Mouse (Mus musculus) hindbrain, embryonic 16.5 days (tissue): ENCODE data around the gene Ermn. TPM values are rescaled to one million over a fixed set of nuclear protein-coding genes. Genes with fewer than 3 reads are reported as not detected.

ENCODE experiments used
- ATAC-seq: fragments of 200-750 bp; cut with Nextera tagmentation; 2 replicates; pipeline ENCODE4 v1.8.0; 2017; ENCODE audit warnings: moderate TSS enrichment, moderate library complexity
- H3K27ac ChIP-seq: fragments of 300-500 bp; sonication (generic); 2 replicates; pipeline ENCODE4 v1.5.1; 2014; ENCODE audit warnings: low read depth, mild to moderate bottlenecking, control low read depth, low read length, moderate library complexity
- H3K27me3 ChIP-seq: fragments of 300-500 bp; sonication (generic); replicated peaks from 2 replicates; pipeline ENCODE4 v1.6.1; 2014; ENCODE audit warnings: low read length; ENCODE audit not compliant: control insufficient read depth, insufficient read depth
- H3K36me3 ChIP-seq: fragments of 300-500 bp; sonication (generic); 2 replicates; pipeline ENCODE4 v1.6.1; 2014; ENCODE audit warnings: mild to moderate bottlenecking, low read length, moderate library complexity, mixed read lengths; ENCODE audit not compliant: control insufficient read depth, insufficient read depth
- H3K4me1 ChIP-seq: fragments of 300-500 bp; sonication (generic); 2 replicates; pipeline ENCODE4 v1.6.1; 2014; ENCODE audit warnings: low read depth, low read length; ENCODE audit not compliant: control insufficient read depth, insufficient read depth
- H3K4me2 ChIP-seq: fragments of 300-500 bp; sonication (generic); 2 replicates; pipeline ENCODE4 v1.6.1; 2014; ENCODE audit warnings: mild to moderate bottlenecking, low read length, control low read depth, moderate library complexity
- H3K4me3 ChIP-seq: fragments of 300-500 bp; sonication (generic); 2 replicates; pipeline ENCODE4 v1.5.1; 2014; ENCODE audit warnings: mild to moderate bottlenecking, low read length, control low read depth, moderate library complexity
- H3K9ac ChIP-seq: fragments of 300-500 bp; sonication (generic); 2 replicates; pipeline ENCODE4 v1.6.1; 2014; ENCODE audit warnings: low read depth, mild to moderate bottlenecking, control low read depth, low read length, moderate library complexity
- H3K9me3 ChIP-seq: fragments of 300-500 bp; sonication (generic); 2 replicates; pipeline ENCODE4 v1.6.1; 2014; ENCODE audit warnings: mild to moderate bottlenecking, low read length, moderate library complexity; ENCODE audit not compliant: control insufficient read depth
- WGBS: fragments of 180-500 bp; shearing (Covaris S2); extraction: QIAGEN DNeasy Blood & Tissue Kit; methylation state at CpG from one replicate; pipeline ENCODE4 v1.1.7; 2014; 5-methylcytosine and 5-hydroxymethylcytosine counted together
- polyA plus RNA-seq: library from polyadenylated mRNA; unstranded; fragments of >200 nt; fragmentation: Nextera tagmentation; extraction: Ambion mirVana; gene quantifications from 2 replicates; pipeline ENCODE4 v1.2.1, GENCODE M21; 2015

Gene Ermn
- 0.47 and 0.49 TPM in 2 replicates for polyA plus RNA-seq

DNA sequence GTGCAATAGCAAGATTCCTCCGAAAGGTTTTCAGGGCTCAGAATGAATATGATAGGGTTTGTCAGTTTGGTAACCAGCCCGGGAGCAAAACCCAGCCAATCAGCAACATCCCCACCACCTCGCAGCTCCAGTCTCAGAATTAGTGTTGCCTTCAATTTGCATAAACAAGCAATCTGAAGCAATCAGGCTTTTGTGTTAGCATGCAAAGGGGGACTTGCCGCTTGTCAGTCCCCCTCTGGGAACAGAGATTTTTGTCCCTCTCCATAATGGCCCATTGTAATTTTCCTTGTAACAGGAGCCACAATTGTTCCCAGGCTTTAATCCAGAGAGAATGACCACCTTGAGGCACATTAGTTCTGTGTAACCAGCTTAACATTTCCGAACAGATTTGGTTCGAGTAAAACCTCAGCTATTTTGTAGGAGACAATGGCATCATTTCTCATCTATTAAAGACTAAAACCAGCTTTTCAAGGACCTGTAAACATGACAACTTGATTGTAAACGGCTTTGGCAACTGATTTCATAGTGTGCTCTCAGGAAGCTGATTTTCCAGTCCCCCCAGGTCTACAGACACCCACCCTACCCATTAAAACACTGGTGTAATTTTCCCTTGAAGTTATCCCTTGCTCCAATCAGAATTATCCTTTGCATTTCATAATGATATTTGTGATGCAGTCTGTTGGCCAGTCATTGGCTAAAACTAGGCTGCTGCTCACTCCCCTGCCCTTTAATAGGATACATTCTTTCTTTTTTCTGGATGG, at the start of gene Ermn:
Ermn (minus strand) TSS at position 44 of the 761 bp plus-strand sequence.
- WGBS, result 14% methylated on average over 7 of the region's 7 CpGs
- Histone ChIP-seq H3K27ac (no peak within 1 kb of the TSS), H3K9ac (no peak within 1 kb of the TSS), H3K27me3 (peaks cover 3% of the 10 kb centered on the region; the same call in 1 of the 2 replicates), H3K9me3 (no peaks in the 10 kb centered on the region), H3K4me2 (peak within 1 kb of the TSS; percentile 7; the same call in 1 of the 2 replicates), H3K36me3 (no peaks in the 10 kb centered on the region), H3K4me1 (no peaks in the 10 kb centered on the region; the same call in 1 of the 2 replicates), H3K4me3 (no peak within 1 kb of the TSS)
- ATAC-seq, result peak; percentile 52; the same call in 1 of the 2 replicates

- 52% methylated on average over 1 of the region's 1 CpGs for WGBS
- H3K4me3 ChIP-seq, result no peak overlapping the region
- no peak for ATAC-seq
- H3K36me3 ChIP-seq, result no peaks in the 10 kb centered on the region
- no peaks in the 10 kb centered on the region for H3K9me3 ChIP-seq
- H3K4me2 ChIP-seq, result no peak overlapping the region
- H3K4me1 ChIP-seq, result no peaks in the 10 kb centered on the region
- H3K9ac ChIP-seq, result no peak overlapping the region
- H3K27ac ChIP-seq, result no peak overlapping the region
- no peaks in the 10 kb centered on the region for H3K27me3 ChIP-seq
Observed at GRCm38 (mm10) chr2:58094818-58095217, 42.2 kb upstream of the Ermn start.

- no peaks in the 10 kb centered on the region for H3K27me3 ChIP-seq
- no peaks in the 10 kb centered on the region for H3K4me1 ChIP-seq
- no peak overlapping the region for H3K4me3 ChIP-seq
- no peak overlapping the region for H3K27ac ChIP-seq
- no peak overlapping the region for H3K9ac ChIP-seq
- H3K4me2 ChIP-seq, result no peak overlapping the region
- 89% methylated on average over 1 of the region's 1 CpGs for WGBS
- ATAC-seq, result no peak
- no peaks in the 10 kb centered on the region for H3K36me3 ChIP-seq
- H3K9me3 ChIP-seq, result no peaks in the 10 kb centered on the region
Observed at GRCm38 (mm10) chr2:58086420-58086819, 33.8 kb upstream of the Ermn start.

DNA sequence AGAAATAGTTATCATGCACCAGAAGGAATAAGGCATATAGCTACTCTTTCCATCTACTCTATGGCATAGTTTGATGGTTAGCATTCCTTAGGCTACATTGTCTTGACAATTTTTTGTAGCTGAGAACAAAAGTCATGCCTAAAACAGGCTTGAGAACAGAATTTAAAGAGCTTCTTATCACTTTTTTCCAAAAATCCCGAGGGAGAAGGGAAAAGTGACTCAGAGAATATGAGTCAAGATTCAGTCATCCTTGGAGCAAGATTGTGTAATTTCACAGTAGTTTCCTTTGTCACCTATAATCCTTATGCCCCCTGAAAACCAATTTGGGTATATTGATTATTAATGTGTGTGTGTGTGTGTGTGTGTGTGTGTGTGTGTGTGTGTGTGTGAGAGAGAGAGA, 27.2 kb upstream of the Ermn start:
- no peak overlapping the region for H3K4me3 ChIP-seq
- 60% methylated on average over 1 of the region's 1 CpGs for whole genome bisulfite sequencing
- H3K4me2 ChIP-seq, result no peak overlapping the region
- no peaks in the 10 kb centered on the region for H3K27me3 ChIP-seq
- no peaks in the 10 kb centered on the region for H3K9me3 ChIP-seq
- no peak for ATAC-seq
- no peak overlapping the region for H3K27ac ChIP-seq
- H3K36me3 ChIP-seq, result no peaks in the 10 kb centered on the region
- no peaks in the 10 kb centered on the region for H3K4me1 ChIP-seq
- no peak overlapping the region for H3K9ac ChIP-seq

DNA sequence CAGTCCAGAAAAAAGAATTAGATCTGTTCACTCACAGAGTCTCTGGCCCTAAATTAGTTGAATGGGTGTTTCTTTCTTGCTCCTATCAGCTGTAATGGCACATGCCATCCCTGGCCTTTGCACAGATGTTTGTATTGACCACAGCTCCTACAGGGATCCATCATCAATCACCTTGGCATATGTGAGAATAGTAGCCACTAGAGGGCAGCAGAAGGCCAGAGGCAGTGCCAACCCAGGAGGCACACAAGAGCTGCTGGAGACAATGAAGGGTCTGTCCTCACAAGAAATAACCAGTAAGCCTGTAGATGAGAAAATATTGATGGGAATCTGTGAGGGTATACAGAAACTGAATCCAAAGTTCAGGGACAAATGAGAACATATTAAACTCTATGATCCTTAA, 2.7 kb upstream of the Ermn start:
- H3K36me3 ChIP-seq, result no peaks in the 10 kb centered on the region
- ATAC-seq, result 0 out of 2 replicates have a peak, but pooled peaks have one; percentile 48
- peaks cover 3% of the 10 kb centered on the region; the same call in 1 of the 2 replicates for H3K27me3 ChIP-seq

DNA sequence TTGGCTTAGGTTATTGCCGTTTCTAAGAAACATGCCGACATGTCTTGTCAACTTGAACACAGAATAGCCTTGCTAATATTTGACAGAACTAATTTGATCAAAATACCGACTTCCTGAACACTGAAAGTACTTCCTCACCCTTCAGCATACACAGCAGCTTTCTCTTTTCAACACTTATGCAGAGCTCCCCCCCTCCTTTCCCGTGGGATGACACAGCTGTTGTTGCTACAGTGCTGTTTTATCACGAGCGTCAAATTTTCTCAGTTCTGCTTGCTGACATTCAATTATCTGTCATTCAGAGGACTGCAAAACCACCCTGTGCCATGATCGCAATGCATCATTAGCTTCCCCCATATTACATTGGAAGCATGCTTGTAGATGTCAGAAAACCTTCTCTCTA, 10.8 kb downstream of the Ermn start:
- Histone ChIP-seq H3K4me1 (no peaks in the 10 kb centered on the region), H3K27ac (no peak overlapping the region), H3K4me3 (no peak overlapping the region), H3K9ac (no peak overlapping the region), H3K27me3 (no peaks in the 10 kb centered on the region), H3K4me2 (no peak overlapping the region), H3K9me3 (no peaks in the 10 kb centered on the region), H3K36me3 (no peaks in the 10 kb centered on the region)
- ATAC-seq, result no peak
- 68% methylated on average over 7 of the region's 7 CpGs for WGBS

More for the DNA sequence above, 2.7 kb upstream of the Ermn start:
- no peak overlapping the region for H3K4me3 ChIP-seq
- no peak overlapping the region for H3K27ac ChIP-seq
- no peaks in the 10 kb centered on the region; the same call in 1 of the 2 replicates for H3K4me1 ChIP-seq
- no peak overlapping the region for H3K9ac ChIP-seq
- no peak overlapping the region for H3K4me2 ChIP-seq
- no peaks in the 10 kb centered on the region for H3K9me3 ChIP-seq

DNA sequence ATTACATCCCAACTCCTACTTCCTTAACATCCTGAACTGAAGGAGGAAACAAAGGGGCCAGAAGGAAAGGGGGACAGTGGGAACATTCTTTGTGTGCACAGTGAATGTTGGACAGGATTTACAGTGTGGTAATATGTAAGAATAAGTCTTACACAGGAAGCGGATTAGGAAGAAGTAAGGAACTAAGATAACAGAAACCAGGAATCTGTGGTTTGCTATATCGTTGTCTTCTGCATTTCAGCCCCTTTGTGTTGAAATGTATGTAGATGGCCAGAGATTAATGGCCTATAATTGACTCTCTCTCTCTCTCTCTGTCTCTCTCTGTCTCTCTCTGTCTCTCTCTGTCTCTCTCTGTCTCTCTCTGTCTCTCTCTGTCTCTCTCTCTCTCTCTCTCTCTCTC, 15.7 kb downstream of the Ermn start:
- Histone ChIP-seq H3K27ac (no peak overlapping the region), H3K36me3 (no peaks in the 10 kb centered on the region), H3K27me3 (no peaks in the 10 kb centered on the region), H3K4me2 (no peak overlapping the region), H3K9ac (no peak overlapping the region), H3K4me3 (no peak overlapping the region), H3K9me3 (no peaks in the 10 kb centered on the region), H3K4me1 (no peaks in the 10 kb centered on the region)
- ATAC-seq, result no peak
- WGBS, result 95% methylated on average over 2 of the region's 2 CpGs

GRCm38 (mm10) chr2:58035635-58036034, 17.0 kb downstream of the Ermn start:
- WGBS, result 84% methylated on average over 4 of the region's 4 CpGs

GRCm38 (mm10) chr2:58031431-58031830, 21.2 kb downstream of the Ermn start:
- Histone ChIP-seq H3K9me3 (no peaks in the 10 kb centered on the region), H3K9ac (no peak overlapping the region), H3K4me1 (no peaks in the 10 kb centered on the region), H3K4me2 (no peak overlapping the region), H3K27ac (no peak overlapping the region), H3K4me3 (no peak overlapping the region), H3K36me3 (no peaks in the 10 kb centered on the region), H3K27me3 (no peaks in the 10 kb centered on the region)
- ATAC-seq, result no peak
- 91% methylated on average over 3 of the region's 3 CpGs for WGBS

More at GRCm38 (mm10) chr2:58035635-58036034, 17.0 kb downstream of the Ermn start:
- Histone ChIP-seq H3K4me1 (no peaks in the 10 kb centered on the region), H3K9ac (no peak overlapping the region), H3K9me3 (no peaks in the 10 kb centered on the region), H3K27ac (no peak overlapping the region), H3K36me3 (no peaks in the 10 kb centered on the region), H3K4me2 (no peak overlapping the region), H3K27me3 (no peaks in the 10 kb centered on the region), H3K4me3 (no peak overlapping the region)
- ATAC-seq, result no peak
